Mouse (Mus musculus) liver, embryonic 13.5 days (tissue): ENCODE results near the gene Ap1g1. TPM values are rescaled to one million over a fixed set of nuclear protein-coding genes. Genes with fewer than 3 reads are reported as not detected.
"Not testable (repeated sequence)": the region's sequence is repeated elsewhere in the genome, so short reads cannot be mapped to it uniquely, and the experiment has no call there.

Experiments used
- ATAC-seq: fragments of 200-750 bp; cut with Nextera tagmentation; 2 replicates; pipeline ENCODE4 v1.8.0; 2017; ENCODE audit warnings: low read depth, mild to moderate bottlenecking, moderate number of reproducible peaks, moderate library complexity
- DNase-seq: peaks from one replicate; pipeline ENCODE4 v3.0.0; 2022
- H3K27ac ChIP-seq: fragments of 300-500 bp; sonication (generic); 2 replicates; pipeline ENCODE4 v1.5.1; 2015; ENCODE audit warnings: moderate library complexity, mild to moderate bottlenecking, inconsistent platforms
- H3K27me3 ChIP-seq: fragments of 300-500 bp; sonication (generic); 2 replicates; pipeline ENCODE4 v1.6.1; 2015; ENCODE audit warnings: mild to moderate bottlenecking, inconsistent platforms
- H3K36me3 ChIP-seq: fragments of 300-500 bp; sonication (generic); 2 replicates; pipeline ENCODE4 v1.6.1; 2015; ENCODE audit warnings: mild to moderate bottlenecking, inconsistent platforms
- H3K4me1 ChIP-seq: fragments of 300-500 bp; sonication (generic); replicated peaks from 2 replicates; pipeline ENCODE4 v1.6.1; 2015; ENCODE audit warnings: inconsistent platforms
- H3K4me2 ChIP-seq: fragments of 300-500 bp; sonication (generic); 2 replicates; pipeline ENCODE4 v1.6.1; 2015; ENCODE audit warnings: inconsistent platforms, mild to moderate bottlenecking, moderate library complexity
- H3K4me3 ChIP-seq: fragments of 300-500 bp; sonication (generic); replicated peaks from 2 replicates; pipeline ENCODE4 v1.5.1; 2015; ENCODE audit warnings: mild to moderate bottlenecking, inconsistent platforms
- H3K9ac ChIP-seq: fragments of 300-500 bp; sonication (generic); 2 replicates; pipeline ENCODE4 v1.6.1; 2015; ENCODE audit warnings: mild to moderate bottlenecking, inconsistent platforms
- H3K9me3 ChIP-seq: fragments of 300-500 bp; sonication (generic); replicated peaks from 2 replicates; pipeline ENCODE4 v1.6.1; 2016; ENCODE audit warnings: inconsistent platforms
- WGBS: fragments of 180-500 bp; shearing (Covaris S2); methylation state at CpG from one replicate; pipeline ENCODE4 v1.1.7; 2015; ENCODE audit not compliant: insufficient replicate concordance; 5-methylcytosine and 5-hydroxymethylcytosine counted together
- polyA plus RNA-seq: library from polyadenylated mRNA; unstranded; fragments of >200 nt; fragmentation: Nextera tagmentation; extraction: Ambion mirVana; gene quantifications from 2 replicates; pipeline ENCODE4 v1.2.1, GENCODE M21; 2015

The Ap1g1 gene
- polyA plus RNA-seq, 1 experiment from 2014 or later: 13.4 TPM

- Histone ChIP-seq H3K36me3 (no peaks in the 10 kb centered on the region), H3K4me3 (no peak overlapping the region), H3K4me1 (no peaks in the 10 kb centered on the region), H3K4me2 (no peak overlapping the region), H3K9me3 (no peaks in the 10 kb centered on the region), H3K9ac (no peak overlapping the region), H3K27ac (no peak overlapping the region), H3K27me3 (no peaks in the 10 kb centered on the region; the same call in 1 of the 2 replicates)
- no peak for DNase-seq
- 73% methylated on average over 8 of the region's 8 CpGs for WGBS
- ATAC-seq: no peak
These were observed 23.7 kb upstream of the Ap1g1 start for GRCm38 (mm10) chr8:109754696-109755095.

GRCm38 (mm10) chr8:109755554-109755953 lies 22.8 kb upstream of the Ap1g1 start:
- WGBS: 65% methylated on average over 4 of the region's 4 CpGs
- not testable (repeated sequence) for H3K4me3 ChIP-seq, DNase-seq, H3K4me1 ChIP-seq, ATAC-seq, H3K27ac ChIP-seq, H3K36me3 ChIP-seq, H3K4me2 ChIP-seq, H3K9ac ChIP-seq, H3K27me3 ChIP-seq, H3K9me3 ChIP-seq

- Histone ChIP-seq H3K4me2 (no peak overlapping the region), H3K36me3 (no peaks in the 10 kb centered on the region), H3K9ac (no peak overlapping the region), H3K4me3 (no peak overlapping the region), H3K4me1 (no peaks in the 10 kb centered on the region), H3K27ac (no peak overlapping the region), H3K27me3 (no peaks in the 10 kb centered on the region), H3K9me3 (0 out of 2 replicates have a peak, but pooled peaks cover under 1% of the 10 kb centered on the region)
- DNase-seq (no peak), ATAC-seq (no peak)
- 43% methylated on average over 3 of the region's 3 CpGs for WGBS
These were observed 21.5 kb upstream of the Ap1g1 start for GRCm38 (mm10) chr8:109756849-109757248.

DNA sequence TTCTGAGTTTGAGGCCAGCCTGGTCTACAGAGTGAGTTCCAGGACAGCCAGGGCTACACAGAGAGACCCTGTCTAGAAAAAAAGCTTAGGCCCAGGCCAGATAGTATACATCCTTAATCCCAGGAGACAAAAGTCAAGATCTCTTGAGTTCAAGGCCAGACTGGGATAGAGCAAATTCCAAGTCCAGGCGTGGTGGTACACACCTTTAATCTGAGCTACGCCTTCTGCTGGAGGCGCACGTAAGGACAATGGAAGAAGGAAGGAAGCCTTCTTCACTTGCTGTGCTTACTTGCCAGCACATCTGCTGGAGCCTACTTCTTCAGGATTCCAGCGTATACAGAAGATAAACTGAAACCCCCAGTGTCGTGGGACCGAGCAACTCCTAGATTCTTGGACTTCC lies 18.9 kb upstream of the Ap1g1 start:
- 78% methylated on average over 7 of the region's 7 CpGs for WGBS
- no peak for ATAC-seq
- Histone ChIP-seq H3K4me2 (no peak overlapping the region), H3K27ac (no peak overlapping the region), H3K27me3 (no peaks in the 10 kb centered on the region), H3K36me3 (no peaks in the 10 kb centered on the region), H3K9ac (no peak overlapping the region), H3K4me3 (no peak overlapping the region), H3K9me3 (peaks cover 14% of the 10 kb centered on the region), H3K4me1 (no peaks in the 10 kb centered on the region)
- DNase-seq: no peak

DNA sequence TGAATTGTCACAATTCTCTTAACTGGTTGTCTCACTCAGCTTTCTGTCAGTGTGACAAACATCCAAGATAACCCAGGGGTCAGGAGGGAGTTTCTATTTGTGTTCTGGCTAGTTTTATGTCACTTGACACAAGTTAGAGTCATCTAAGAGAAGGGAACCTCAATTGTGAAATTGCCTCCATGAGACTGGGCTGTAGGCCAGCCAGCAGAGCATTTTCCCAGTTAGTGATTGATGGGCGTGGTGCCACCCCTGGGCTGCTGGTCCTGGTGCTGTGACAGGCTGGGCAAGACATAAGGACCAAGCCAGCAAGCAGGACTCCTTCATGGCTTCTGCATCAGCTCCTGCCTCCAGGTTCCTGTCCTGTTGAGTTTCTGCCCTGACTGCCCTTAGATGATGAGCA lies 18.1 kb upstream of the Ap1g1 start:
- no peaks in the 10 kb centered on the region for H3K36me3 ChIP-seq
- DNase-seq (no peak), ATAC-seq (no peak)
- H3K4me3 ChIP-seq: no peak overlapping the region
- no peak overlapping the region for H3K9ac ChIP-seq
- peaks cover 14% of the 10 kb centered on the region for H3K9me3 ChIP-seq
- H3K4me1 ChIP-seq: no peaks in the 10 kb centered on the region
- H3K27me3 ChIP-seq: no peaks in the 10 kb centered on the region
- WGBS: 24% methylated on average over 1 of the region's 1 CpGs
- H3K4me2 ChIP-seq: no peak overlapping the region
- H3K27ac ChIP-seq: no peak overlapping the region

DNA sequence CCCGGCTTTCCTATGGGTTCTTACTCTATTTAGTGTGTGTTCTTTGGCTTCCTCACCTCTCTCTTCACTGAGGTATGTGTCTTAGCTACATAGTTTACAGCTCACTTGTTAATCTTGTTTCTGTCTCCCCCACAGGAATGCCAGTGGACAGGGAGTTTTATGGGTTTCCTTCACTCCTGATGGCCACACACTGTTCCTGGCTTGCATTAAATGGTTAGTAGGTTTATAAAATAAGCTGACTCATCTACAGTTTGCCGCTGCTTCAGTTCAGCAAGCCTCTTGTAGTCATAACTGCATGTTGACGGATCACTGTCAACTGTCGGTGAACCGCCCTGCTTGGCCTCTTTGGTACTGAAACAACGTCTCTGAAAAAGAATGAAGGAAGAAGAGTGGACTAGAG lies 14.3 kb upstream of the Ap1g1 start:
- H3K9ac ChIP-seq: no peak overlapping the region
- H3K9me3 ChIP-seq: peaks cover 14% of the 10 kb centered on the region
- 74% methylated on average over 6 of the region's 6 CpGs for WGBS
- H3K36me3 ChIP-seq: no peaks in the 10 kb centered on the region
- no peak overlapping the region for H3K4me3 ChIP-seq
- H3K27me3 ChIP-seq: no peaks in the 10 kb centered on the region
- ATAC-seq (no peak), DNase-seq (no peak)
- H3K4me2 ChIP-seq: no peak overlapping the region
- no peak overlapping the region for H3K27ac ChIP-seq
- no peaks in the 10 kb centered on the region for H3K4me1 ChIP-seq

DNA sequence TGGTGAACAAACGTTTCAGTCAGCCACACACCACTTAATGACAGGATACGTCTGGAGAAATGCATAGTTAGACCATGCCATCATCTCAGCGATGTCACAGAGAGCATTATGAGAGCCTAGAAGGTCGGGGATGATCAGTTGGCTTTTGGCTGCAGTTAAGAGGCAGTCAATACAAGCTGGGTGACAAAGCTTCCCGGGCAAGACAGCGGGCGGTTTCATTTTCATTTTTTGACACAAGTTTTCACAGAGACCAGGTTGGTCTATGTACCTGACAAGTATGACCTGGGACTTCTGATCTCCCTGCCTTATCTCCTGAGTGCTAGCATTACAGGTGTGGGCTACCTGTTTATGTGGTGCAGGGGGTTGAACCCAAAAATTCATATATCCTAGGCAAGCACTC lies 12.3 kb upstream of the Ap1g1 start:
- Histone ChIP-seq H3K27me3 (no peaks in the 10 kb centered on the region), H3K4me3 (no peak overlapping the region), H3K9me3 (peaks cover 14% of the 10 kb centered on the region), H3K27ac (no peak overlapping the region), H3K4me1 (no peaks in the 10 kb centered on the region), H3K36me3 (no peaks in the 10 kb centered on the region), H3K9ac (no peak overlapping the region), H3K4me2 (no peak overlapping the region)
- 53% methylated on average over 7 of the region's 7 CpGs for WGBS
- no peak for DNase-seq
- no peak for ATAC-seq

- Histone ChIP-seq H3K27ac (no peak overlapping the region), H3K9ac (no peak overlapping the region), H3K27me3 (peaks cover 21% of the 10 kb centered on the region), H3K36me3 (no peaks in the 10 kb centered on the region), H3K4me1 (peaks cover 5% of the 10 kb centered on the region; the same call in 1 of the 2 replicates), H3K4me3 (no peak overlapping the region), H3K9me3 (no peaks in the 10 kb centered on the region), H3K4me2 (no peak overlapping the region)
- no peak for ATAC-seq
- WGBS: 20% methylated on average over 3 of the region's 3 CpGs
- DNase-seq: no peak
These were observed 5.2 kb upstream of the Ap1g1 start for GRCm38 (mm10) chr8:109773154-109773553.

GRCm38 (mm10) chr8:109777851-109778250 lies 503 bp upstream of the Ap1g1 start:
- Histone ChIP-seq H3K27me3 (peaks cover 21% of the 10 kb centered on the region), H3K4me2 (peak overlapping the region; percentile 81), H3K4me3 (peak overlapping the region; percentile 98), H3K4me1 (peaks cover 34% of the 10 kb centered on the region), H3K36me3 (no peaks in the 10 kb centered on the region), H3K9ac (peak overlapping the region; percentile 97), H3K27ac (no peak overlapping the region), H3K9me3 (no peaks in the 10 kb centered on the region)
- DNase-seq (no peak), ATAC-seq (no peak)
- WGBS: 25% methylated on average over 5 of the region's 5 CpGs

GRCm38 (mm10) chr8:109778993-109779421 lies 653 bp downstream of the Ap1g1 start:
- Histone ChIP-seq H3K4me1 (peaks cover 45% of the 10 kb centered on the region), H3K27me3 (peaks cover 15% of the 10 kb centered on the region; the same call in 1 of the 2 replicates), H3K4me3 (peak overlapping the region; percentile 98), H3K36me3 (no peaks in the 10 kb centered on the region), H3K9me3 (no peaks in the 10 kb centered on the region), H3K9ac (peak overlapping the region; percentile 97), H3K27ac (peak overlapping the region; percentile 97), H3K4me2 (peak overlapping the region; percentile 81)
- ATAC-seq (peak; percentile 57), DNase-seq (peak; percentile 52)
- under 1% methylated on average over 32 of the region's 32 CpGs for WGBS

GRCm38 (mm10) chr8:109779431-109780228 lies 1.3 kb downstream of the Ap1g1 start:
- 15% methylated on average over 24 of the region's 24 CpGs for WGBS
- DNase-seq (no peak), ATAC-seq (no peak)
- Histone ChIP-seq H3K4me1 (peaks cover 51% of the 10 kb centered on the region), H3K4me2 (peak overlapping the region; percentile 81), H3K36me3 (no peaks in the 10 kb centered on the region), H3K4me3 (peak overlapping the region; percentile 98), H3K9ac (peak overlapping the region; percentile 97), H3K9me3 (no peaks in the 10 kb centered on the region), H3K27ac (peak overlapping the region; percentile 97), H3K27me3 (peaks cover 12% of the 10 kb centered on the region; the same call in 1 of the 2 replicates)

GRCm38 (mm10) chr8:109780548-109780947 lies 2.2 kb downstream of the Ap1g1 start:
- no peaks in the 10 kb centered on the region for H3K36me3 ChIP-seq
- no peaks in the 10 kb centered on the region for H3K9me3 ChIP-seq
- peak overlapping the region; percentile 98 for H3K4me3 ChIP-seq
- peak overlapping the region; percentile 24; the same call in 1 of the 2 replicates for H3K9ac ChIP-seq
- DNase-seq: peak; percentile 4
- no peak overlapping the region; the same call in 1 of the 2 replicates for H3K27ac ChIP-seq
- no peak for ATAC-seq
- H3K4me2 ChIP-seq: peak overlapping the region; percentile 81
- H3K4me1 ChIP-seq: peaks cover 55% of the 10 kb centered on the region
- 20% methylated on average over 4 of the region's 4 CpGs for WGBS
- peaks cover 9% of the 10 kb centered on the region; the same call in 1 of the 2 replicates for H3K27me3 ChIP-seq
